Mouse (Mus musculus): ENCODE data around the gene Kars.

DNA sequence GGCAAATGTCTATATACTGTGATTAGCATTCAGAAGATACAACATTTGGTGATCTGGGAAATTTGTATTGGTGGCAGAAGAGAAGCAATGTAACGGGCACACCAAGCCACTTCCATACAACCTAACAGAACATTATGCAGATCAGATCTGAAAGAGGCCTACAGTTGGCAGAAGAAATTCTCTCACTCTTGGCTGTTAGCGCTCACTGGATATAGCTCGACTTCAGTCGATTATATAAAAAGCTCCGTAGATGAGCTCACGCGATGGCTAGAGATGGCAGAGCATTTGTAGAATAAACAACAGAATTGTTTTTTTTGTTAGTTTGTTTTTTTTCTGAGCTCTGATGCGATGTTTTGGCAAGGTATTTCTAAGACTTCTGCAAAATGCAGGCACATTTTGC is 19.8 kb downstream of the Kars start:
- TF ChIP-seq POLR2A (IDR thresholded peaks at IDR 0.05; ENCODE audit: low read depth, low read length), result no peak
- TF ChIP-seq EP300 (IDR thresholded peaks at IDR 0.05; ENCODE audit: low read length), result no peak
- TF ChIP-seq IRF4 (IDR thresholded peaks at IDR 0.05; ENCODE audit: low read depth, low read length), result no peak
- no peak for TF ChIP-seq JUN (IDR thresholded peaks at IDR 0.05; ENCODE audit: insufficient read depth, low read depth, low read length)
- no peak for TF ChIP-seq RAD21 (IDR thresholded peaks at IDR 0.05; ENCODE audit: low read depth, low read length)
- TF ChIP-seq GABPA (IDR thresholded peaks at IDR 0.05; ENCODE audit: insufficient replicate concordance, low read depth, low read length), result no peak
- no peak for TF ChIP-seq ZC3H11A (IDR thresholded peaks at IDR 0.05; ENCODE audit: low read depth, low read length)
- no peak for TF ChIP-seq POLR2AphosphoS2 (IDR thresholded peaks at IDR 0.05; ENCODE audit: low read depth, low read length)
- no peak for TF ChIP-seq CTCF (conservative IDR thresholded peaks at IDR 0.05 in 1 of 2, IDR thresholded peaks at IDR 0.05 in 1 of 2; ENCODE audit: low read depth in 2 of 2, low read length in 2 of 2)
- TF ChIP-seq TBP (conservative IDR thresholded peaks at IDR 0.05; ENCODE audit: low read depth, low read length), result no peak
